In the genomic region with DNA sequence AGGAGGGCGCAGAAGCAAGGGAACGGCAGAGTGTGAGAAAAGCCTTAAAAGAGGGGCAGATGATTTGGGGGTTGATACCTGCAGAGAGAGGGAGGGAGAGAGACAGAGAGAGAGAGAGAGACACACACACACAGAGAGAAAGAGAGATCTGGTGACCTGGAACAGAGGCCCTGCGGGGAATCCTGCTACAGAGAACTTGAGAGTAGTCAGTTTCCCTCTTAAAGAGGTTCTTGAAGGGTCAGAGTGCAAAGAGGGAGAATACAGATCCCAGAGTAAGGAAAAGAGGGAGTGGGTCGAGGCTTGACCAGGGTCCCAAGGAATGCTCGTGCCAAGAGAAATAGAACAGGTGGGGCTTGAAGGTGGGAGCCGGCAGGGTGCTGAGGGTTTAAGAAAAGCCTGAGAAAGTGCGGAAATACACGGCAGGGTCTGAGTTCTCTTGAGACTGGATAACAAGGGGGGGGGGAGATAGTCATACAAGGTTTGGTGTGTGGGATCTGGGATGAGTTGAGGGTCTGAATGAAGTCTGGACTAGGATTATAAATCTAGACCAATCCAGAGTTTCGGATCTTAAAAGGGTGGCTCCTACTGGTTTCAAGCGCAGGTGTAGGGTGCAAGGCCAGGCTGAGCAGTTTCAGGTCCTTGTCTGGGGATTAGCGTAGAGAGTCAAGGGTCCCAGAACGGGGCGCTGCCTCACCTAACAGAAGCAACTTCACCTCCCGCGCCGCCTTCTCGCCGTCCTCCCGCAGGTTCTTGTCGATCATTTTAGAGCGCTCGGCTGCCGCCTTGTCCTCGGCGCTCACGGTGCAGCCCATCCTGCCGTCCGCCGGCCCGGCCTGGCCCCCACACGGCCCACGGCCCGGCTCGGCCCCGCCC, we compare ENCODE assay signal across 8 mouse cellular contexts. TPM values are rescaled to one million over a fixed set of nuclear protein-coding genes. Genes with fewer than 3 reads are reported as not detected.
A peak's percentile ranks its signal among the peaks of the same experiment; 100 is the strongest.
DNase-seq lines count a peak whose midpoint lies in the region; ATAC-seq lines count a peak whose summit lies in the region.

No protein-coding gene starts in this region.

- H3K27me3 ChIP-seq in limb, embryonic 12.5 days = no peaks in the 10 kb centered on the region
- H3K27me3 ChIP-seq in stomach, embryonic 14.5 days (ENCODE audit: control insufficient read depth, insufficient read depth, low read length) = no peaks in the 10 kb centered on the region

- 1% methylated on average over 35 of the region's 35 CpGs for WGBS in limb, embryonic 12.5 days
- under 1% methylated on average over 35 of the region's 35 CpGs for WGBS in stomach, embryonic 14.5 days

- ATAC-seq in limb, embryonic 12.5 days (ENCODE audit: insufficient number of reproducible peaks, insufficient read depth, low FRiP score, low TSS enrichment, low read depth) = no peak
- ATAC-seq in stomach, embryonic 14.5 days (ENCODE audit: insufficient number of reproducible peaks, insufficient read depth, low FRiP score, low read depth) = 0 out of 2 replicates have a peak, but pooled peaks have one; percentile 0

- H3K9ac ChIP-seq in limb, embryonic 12.5 days (replicated peaks) = peak overlapping the region; percentile 90
- peak overlapping the region; percentile 89 for H3K9ac ChIP-seq in stomach, embryonic 14.5 days (replicated peaks; ENCODE audit: low read depth, low read length)

- H3K27ac ChIP-seq in limb, embryonic 12.5 days = peak overlapping the region; percentile 94
- peak overlapping the region; percentile 95 for H3K27ac ChIP-seq in stomach, embryonic 14.5 days (ENCODE audit: low read length)

- peaks cover 6% of the 10 kb centered on the region; the same call in 1 of the 2 replicates for H3K36me3 ChIP-seq in limb, embryonic 12.5 days
- H3K36me3 ChIP-seq in stomach, embryonic 14.5 days (ENCODE audit: control insufficient read depth, insufficient read depth, low read length) = no peaks in the 10 kb centered on the region

- peaks cover 57% of the 10 kb centered on the region for H3K4me1 ChIP-seq in limb, embryonic 12.5 days (replicated peaks)
- peaks cover 38% of the 10 kb centered on the region for H3K4me1 ChIP-seq in stomach, embryonic 14.5 days (ENCODE audit: control insufficient read depth, insufficient read depth, low read length)

- DNase-seq in embryo, embryonic 10 days (ENCODE audit: low spot score) = peak; percentile 67
- DNase-seq in embryo, embryonic 9.5 days (ENCODE audit: extremely low spot score) = no peak
- peak; percentile 42 for DNase-seq in thymus, postnatal 4 days
- no peak for DNase-seq in thymus, postnatal 14 days
- no peak for DNase-seq in frontal cortex, postnatal 36 days (ENCODE audit: low spot score in 2 of 2)
- no peak for DNase-seq in right cerebral cortex, adult 18-20 months

- H3K4me3 ChIP-seq in limb, embryonic 12.5 days (replicated peaks) = peak overlapping the region; percentile 78
- peak overlapping the region; percentile 85 for H3K4me3 ChIP-seq in stomach, embryonic 14.5 days (ENCODE audit: low read depth, low read length)

- peak overlapping the region; percentile 100 for H3K4me2 ChIP-seq in limb, embryonic 12.5 days
- H3K4me2 ChIP-seq in stomach, embryonic 14.5 days (replicated peaks; ENCODE audit: low read depth, low read length) = peak overlapping the region; percentile 95

- H3K9me3 ChIP-seq in limb, embryonic 12.5 days = no peaks in the 10 kb centered on the region
- H3K9me3 ChIP-seq in stomach, embryonic 14.5 days (ENCODE audit: control insufficient read depth, low read depth, low read length) = no peaks in the 10 kb centered on the region

RNA-seq across cellular contexts. Expression of gene Gnai2, which starts 0.5 kb away (rescaled TPM):
- 400 and 416 TPM in 2 replicates for polyA plus RNA-seq in limb, embryonic 12.5 days (2016; fragmentation: Nextera tagmentation; extraction: Ambion mirVana)
- polyA plus RNA-seq in stomach, embryonic 14.5 days (2014; fragmentation: Nextera tagmentation; extraction: Ambion mirVana) = 359 TPM in 2 replicates

RNA-seq across cellular contexts. Expression of gene Sema3b, which starts 25.6 kb away (rescaled TPM):
- 8.1 and 9.1 TPM in 2 replicates for polyA plus RNA-seq in limb, embryonic 12.5 days (2016; fragmentation: Nextera tagmentation; extraction: Ambion mirVana)
- polyA plus RNA-seq in stomach, embryonic 14.5 days (2014; fragmentation: Nextera tagmentation; extraction: Ambion mirVana) = 6.1 and 7.9 TPM in 2 replicates

RNA-seq across cellular contexts. Expression of gene Slc38a3, which starts 34.7 kb away (rescaled TPM):
- polyA plus RNA-seq in limb, embryonic 12.5 days (2016; fragmentation: Nextera tagmentation; extraction: Ambion mirVana) = 3.5 and 5.0 TPM in 2 replicates
- 3.7 and 7.1 TPM in 2 replicates for polyA plus RNA-seq in stomach, embryonic 14.5 days (2014; fragmentation: Nextera tagmentation; extraction: Ambion mirVana)

RNA-seq across cellular contexts. Expression of gene Gnat1, which starts 44.9 kb away (rescaled TPM):
- 2.1 and 2.2 TPM in 2 replicates for polyA plus RNA-seq in limb, embryonic 12.5 days (2016; fragmentation: Nextera tagmentation; extraction: Ambion mirVana)
- polyA plus RNA-seq in stomach, embryonic 14.5 days (2014; fragmentation: Nextera tagmentation; extraction: Ambion mirVana) = 1.8 and 2.4 TPM in 2 replicates

RNA-seq across cellular contexts. Expression of gene Ifrd2, which starts 47.2 kb away (rescaled TPM):
- polyA plus RNA-seq in limb, embryonic 12.5 days (2016; fragmentation: Nextera tagmentation; extraction: Ambion mirVana) = 38.5 and 40.2 TPM in 2 replicates
- 54.0 and 61.1 TPM in 2 replicates for polyA plus RNA-seq in stomach, embryonic 14.5 days (2014; fragmentation: Nextera tagmentation; extraction: Ambion mirVana)

Comparison
In these comparisons a context has a peak if more than half of its experiments do, and no peak if none do; other contexts are left out.
1. DNase-seq: peak in embryo, embryonic 10 days (single experiment) and thymus, postnatal 4 days (single experiment); none in embryo, embryonic 9.5 days (single experiment), thymus, postnatal 14 days (single experiment), frontal cortex, postnatal 36 days (0 of 2) and right cerebral cortex, adult 18-20 months (single experiment).